Mouse (Mus musculus) telencephalon, adult 2 months (tissue): ENCODE measurements at regions not wholly inside any gene's neighbourhood (a gene's known extent, or its start where the extent isn't known, plus 50 kb on each side); places are given as distances from the start of the nearest gene placed in this dataset.

ENCODE experiments used
- DNase-seq: peaks from one replicate; pipeline ENCODE4 v3.0.0-alpha.2; 2011; ENCODE audit warnings: low read depth, low spot score

DNA sequence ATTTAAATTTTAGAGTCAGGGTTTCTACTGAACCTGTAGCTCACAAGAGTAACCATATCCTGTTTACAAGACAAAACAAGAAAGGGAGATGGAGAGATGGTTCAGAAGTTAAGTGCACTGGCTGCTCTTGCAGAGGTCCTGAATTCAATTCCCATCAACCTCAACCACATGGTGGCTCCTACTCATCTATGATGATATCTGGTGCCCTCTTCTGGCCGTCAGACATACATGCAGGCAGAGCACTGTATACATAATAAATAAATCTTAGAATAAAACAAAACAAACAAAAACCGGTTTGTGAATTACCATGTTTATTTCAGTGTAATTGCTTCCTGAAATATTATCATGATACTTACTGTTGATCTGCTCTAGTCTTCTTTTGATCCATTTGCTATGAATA is 845.4 kb downstream of the Pcdh18 start:
- DNase-seq, result no peak

DNA sequence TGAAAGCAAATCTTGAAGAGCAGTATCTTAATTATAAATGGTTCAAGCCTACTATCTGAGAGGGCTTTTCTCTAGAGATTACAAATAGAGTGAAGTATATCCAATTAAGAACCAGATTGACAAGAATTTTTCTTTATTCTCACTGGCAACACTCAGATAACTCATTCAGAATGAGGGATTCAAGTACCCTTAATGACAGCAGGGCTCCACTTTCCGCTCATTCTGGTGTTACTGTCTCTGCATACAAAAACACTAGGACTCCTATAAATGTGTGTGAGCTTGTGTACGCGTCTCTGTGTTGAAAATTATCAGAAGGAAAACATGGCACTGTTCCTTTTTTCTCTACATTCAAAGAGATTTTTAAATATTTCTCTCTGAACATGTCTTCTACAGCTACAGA is 866.7 kb downstream of the Pcdh18 start:
- no peak for DNase-seq

DNA sequence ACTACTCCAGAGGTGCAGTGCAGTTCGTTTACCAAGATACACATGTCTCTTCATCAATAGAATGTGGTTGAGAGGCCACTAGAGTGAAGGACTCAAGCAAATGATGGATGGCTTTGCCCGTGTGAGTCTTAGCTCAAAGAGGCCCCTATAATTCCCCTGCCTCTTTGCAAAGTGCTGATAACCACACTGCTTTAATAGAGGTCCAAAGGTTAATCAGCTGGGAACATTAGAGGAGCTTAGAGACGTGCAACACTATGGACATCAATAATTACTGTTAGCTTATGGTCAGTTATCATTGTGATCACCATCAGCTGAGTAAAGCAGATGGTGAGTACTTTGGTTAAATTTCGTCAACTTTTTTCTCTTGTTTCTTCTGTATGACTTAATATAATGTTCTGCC is 869.2 kb downstream of the Pcdh18 start:
- no peak for DNase-seq

DNA sequence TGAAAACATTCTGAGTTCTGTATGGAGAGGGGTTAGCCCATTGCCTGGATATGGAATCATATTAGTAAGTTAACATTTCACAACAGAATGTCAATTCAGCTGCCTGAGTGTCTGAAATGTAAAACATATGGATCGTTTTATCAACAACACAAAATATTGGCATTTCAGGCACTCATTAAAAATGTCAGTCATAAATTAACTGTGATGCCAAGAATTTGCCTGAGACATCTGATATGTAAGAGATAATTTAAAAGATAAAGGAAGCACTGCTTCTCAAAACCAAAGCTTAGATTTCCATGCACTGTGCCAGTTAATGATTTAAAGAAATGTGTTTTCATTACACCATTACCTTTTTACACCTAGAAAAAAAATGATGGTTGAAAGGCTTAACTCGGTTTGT is 887.6 kb downstream of the Pcdh18 start:
- no peak for DNase-seq

DNA sequence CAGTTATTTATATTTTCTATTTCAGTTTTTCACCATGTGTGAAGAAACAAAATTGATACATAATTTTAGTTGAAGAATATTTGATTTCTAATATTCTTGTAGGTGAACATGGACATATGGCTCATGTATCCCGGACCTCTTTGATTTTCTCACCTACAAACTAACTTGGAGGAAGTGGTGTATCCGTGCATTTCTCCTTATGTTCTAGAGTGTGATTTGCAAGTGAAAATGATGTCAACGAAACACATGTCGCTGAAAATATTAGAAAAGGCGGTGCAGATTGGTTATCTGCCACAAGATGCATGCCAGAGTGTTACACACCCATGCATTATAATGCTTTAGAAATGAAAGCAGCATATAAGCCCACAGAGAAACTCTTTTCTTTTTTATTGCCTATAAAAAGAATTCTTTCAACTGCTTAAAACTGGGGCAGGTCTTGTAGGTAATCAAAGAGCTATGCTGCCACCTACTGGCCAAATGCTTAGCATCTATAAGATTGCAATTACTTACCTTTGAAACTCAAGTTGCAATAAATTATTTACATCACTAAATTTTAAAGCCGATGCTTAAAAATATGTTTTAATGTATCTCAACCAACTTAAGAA is 911.0 kb downstream of the Pcdh18 start:
- DNase-seq, result peak; percentile 85

DNA sequence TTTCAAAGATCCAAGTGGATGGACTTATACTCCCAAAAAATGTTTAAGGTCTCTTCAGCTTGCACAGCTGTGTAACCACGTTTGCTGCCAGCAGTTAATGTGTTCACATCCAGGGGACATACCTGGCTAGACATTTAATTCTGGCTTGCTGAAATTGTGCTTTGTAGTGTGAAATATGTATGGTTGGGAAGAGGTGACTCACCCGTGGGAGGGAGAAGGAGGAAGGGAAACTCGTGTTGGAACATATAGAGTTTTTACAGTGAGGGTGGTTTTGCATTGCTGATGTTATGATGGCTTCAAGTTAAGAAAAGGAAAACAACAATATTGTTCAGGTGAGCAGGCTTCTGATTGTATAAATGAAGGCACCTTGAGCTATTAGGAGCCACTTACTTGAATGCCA is 916.4 kb downstream of the Pcdh18 start:
- DNase-seq, result peak; percentile 9

DNA sequence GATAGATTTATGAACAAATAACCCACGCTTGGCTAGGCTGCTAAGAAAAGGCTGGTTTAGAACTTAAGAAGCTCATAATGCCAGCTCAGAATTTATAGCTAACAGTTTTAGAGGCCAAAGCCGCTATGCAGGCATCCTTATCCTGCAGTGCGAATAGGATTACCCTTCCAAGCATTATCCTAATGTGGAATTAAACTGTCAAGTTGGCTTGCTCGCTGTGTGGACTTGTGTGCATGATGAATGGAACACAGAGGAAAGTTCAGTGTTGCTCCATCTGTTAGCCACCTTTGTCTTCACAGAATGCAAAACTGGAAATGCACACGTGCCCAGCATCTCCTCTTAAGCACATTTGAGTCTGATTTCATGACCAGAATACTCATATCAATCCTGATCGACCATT is 933.8 kb downstream of the Pcdh18 start:
- DNase-seq, result no peak

DNA sequence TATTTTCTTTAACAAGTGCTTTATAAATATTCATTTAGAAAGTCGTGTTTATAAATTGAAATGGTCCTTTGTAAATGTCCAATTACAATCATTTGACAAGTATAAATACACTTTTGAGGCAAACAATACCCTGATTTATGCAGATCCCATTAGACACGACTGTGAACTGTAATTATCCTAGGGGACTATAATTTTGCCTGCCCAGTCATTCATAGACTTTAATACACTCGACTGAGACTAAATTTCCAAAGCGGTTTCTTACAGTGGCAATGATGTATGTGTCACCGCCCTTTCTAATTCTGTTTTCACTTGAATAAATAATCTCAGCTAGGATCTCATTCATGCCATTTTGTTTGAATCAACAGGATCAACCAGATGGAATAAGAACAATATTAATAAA is 952.7 kb downstream of the Pcdh18 start:
- DNase-seq, result no peak

DNA sequence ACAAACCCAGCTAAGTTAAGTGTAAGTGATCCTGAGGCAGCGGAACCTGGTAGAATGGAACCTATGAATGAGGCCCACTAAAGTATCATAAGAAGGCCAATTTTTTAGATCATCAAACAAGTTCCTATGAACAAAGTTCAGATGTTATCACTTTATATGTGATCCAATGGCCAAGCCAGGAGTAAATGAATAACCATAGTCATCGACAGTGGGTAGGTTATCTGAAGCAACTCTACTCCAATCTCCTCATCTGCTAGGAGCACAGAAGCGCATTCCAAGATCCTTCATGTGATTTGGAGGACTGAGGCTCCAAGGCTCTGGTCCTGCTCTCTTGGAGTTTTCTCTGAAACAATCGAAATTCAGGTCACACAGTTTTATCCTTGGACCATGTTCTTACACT is 985.4 kb downstream of the Pcdh18 start:
- DNase-seq, result no peak
